Mouse (Mus musculus) stomach, embryonic 16.5 days (tissue): ENCODE measurements around the gene Trio. TPM values are rescaled to one million over a fixed set of nuclear protein-coding genes. Genes with fewer than 3 reads are reported as not detected.

Experiments used
- ATAC-seq: fragments of 200-750 bp; cut with Nextera tagmentation; 2 replicates; pipeline ENCODE4 v1.8.0; 2017; ENCODE audit warnings: moderate number of reproducible peaks, moderate TSS enrichment; ENCODE audit not compliant: insufficient read depth, low FRiP score
- H3K27ac ChIP-seq: fragments of 300-500 bp; sonication (generic); 2 replicates; pipeline ENCODE4 v1.5.1; 2014; ENCODE audit warnings: low read length
- H3K27me3 ChIP-seq: fragments of 300-500 bp; sonication (generic); 2 replicates; pipeline ENCODE4 v1.6.1; 2014; ENCODE audit warnings: low read length, control low read depth, mixed read lengths; ENCODE audit not compliant: control insufficient read depth, insufficient read depth
- H3K36me3 ChIP-seq: fragments of 300-500 bp; sonication (generic); 2 replicates; pipeline ENCODE4 v1.6.1; 2014; ENCODE audit warnings: low read length; ENCODE audit not compliant: control insufficient read depth, insufficient read depth
- H3K4me1 ChIP-seq: fragments of 300-500 bp; sonication (generic); 2 replicates; pipeline ENCODE4 v1.6.1; 2014; ENCODE audit warnings: low read length, control low read depth, mixed read lengths; ENCODE audit not compliant: control insufficient read depth, insufficient read depth
- H3K4me2 ChIP-seq: fragments of 300-500 bp; sonication (generic); 2 replicates; pipeline ENCODE4 v1.6.1; 2014; ENCODE audit warnings: low read depth, low read length, mixed read lengths
- H3K4me3 ChIP-seq: fragments of 300-500 bp; sonication (generic); replicated peaks from 2 replicates; pipeline ENCODE4 v1.5.1; 2014; ENCODE audit warnings: mild to moderate bottlenecking, low read length
- H3K9ac ChIP-seq: fragments of 300-500 bp; sonication (generic); 2 replicates; pipeline ENCODE4 v1.6.1; 2014; ENCODE audit warnings: low read length
- H3K9me3 ChIP-seq: fragments of 300-500 bp; sonication (generic); replicated peaks from 2 replicates; pipeline ENCODE4 v1.6.1; 2016; ENCODE audit warnings: low read length, control low read depth; ENCODE audit not compliant: control insufficient read depth
- WGBS: fragments of 180-500 bp; shearing (Covaris S2); extraction: QIAGEN DNeasy Blood & Tissue Kit; methylation state at CpG from one replicate; pipeline ENCODE4 v1.1.7; 2014; 5-methylcytosine and 5-hydroxymethylcytosine counted together
- polyA plus RNA-seq: library from polyadenylated mRNA; unstranded; fragments of >200 nt; fragmentation: Nextera tagmentation; extraction: Ambion mirVana; gene quantifications from 2 replicates; pipeline ENCODE4 v1.2.1, GENCODE M21; 2015

Gene Trio
- polyA plus RNA-seq, 1 experiment from 2014 or later, result 22.9 TPM

DNA sequence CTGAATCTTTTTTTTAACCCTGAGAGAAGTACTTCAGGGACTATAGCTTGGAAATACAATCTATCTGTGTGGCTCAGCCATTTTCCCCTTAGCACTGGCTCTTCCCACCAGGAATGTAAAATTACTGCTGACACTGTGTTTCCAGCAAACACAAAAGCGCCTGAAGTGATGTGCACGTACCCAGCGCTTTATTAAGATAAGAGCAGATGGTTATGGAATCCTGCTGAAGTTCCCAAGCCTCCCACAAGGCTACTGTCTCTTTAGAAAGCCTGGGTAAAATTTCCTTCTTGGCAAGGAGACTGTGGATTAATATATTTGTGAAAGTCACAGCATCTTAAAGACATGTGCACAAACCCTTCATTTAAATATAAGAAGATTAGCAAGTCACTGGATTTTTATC, 141.8 kb downstream of the Trio start:
- no peak overlapping the region for H3K27ac ChIP-seq
- no peaks in the 10 kb centered on the region for H3K9me3 ChIP-seq
- H3K27me3 ChIP-seq, result no peaks in the 10 kb centered on the region
- no peak overlapping the region for H3K4me3 ChIP-seq
- H3K4me1 ChIP-seq, result no peaks in the 10 kb centered on the region
- ATAC-seq, result no peak
- no peak overlapping the region for H3K9ac ChIP-seq
- WGBS, result 83% methylated on average over 3 of the region's 3 CpGs
- H3K36me3 ChIP-seq, result no peaks in the 10 kb centered on the region
- H3K4me2 ChIP-seq, result no peak overlapping the region

DNA sequence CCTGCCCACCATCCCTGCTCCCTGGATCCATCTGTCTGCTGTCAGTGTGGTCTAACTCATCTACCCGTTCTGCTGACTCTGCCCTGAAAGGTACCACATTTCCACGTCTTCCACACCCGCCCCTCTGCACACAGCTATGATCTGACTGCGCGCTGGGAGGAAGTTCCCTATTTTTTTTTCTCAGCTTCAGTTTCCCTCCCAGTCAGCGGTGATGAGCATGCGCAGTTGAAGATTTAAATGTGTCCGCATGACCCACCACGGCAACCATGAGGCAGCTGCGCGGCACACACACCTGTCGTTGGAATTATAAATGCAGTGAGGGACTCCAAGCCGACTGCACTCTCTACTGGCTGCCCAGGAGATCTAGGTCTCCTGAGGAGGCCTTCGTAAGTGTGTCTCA, 142.8 kb downstream of the Trio start:
- WGBS, result 88% methylated on average over 14 of the region's 14 CpGs
- no peak for ATAC-seq
- no peaks in the 10 kb centered on the region for H3K36me3 ChIP-seq
- H3K4me3 ChIP-seq, result no peak overlapping the region
- no peak overlapping the region for H3K9ac ChIP-seq
- no peak overlapping the region for H3K4me2 ChIP-seq
- H3K27ac ChIP-seq, result no peak overlapping the region
- no peaks in the 10 kb centered on the region for H3K27me3 ChIP-seq
- no peaks in the 10 kb centered on the region for H3K4me1 ChIP-seq
- no peaks in the 10 kb centered on the region for H3K9me3 ChIP-seq

DNA sequence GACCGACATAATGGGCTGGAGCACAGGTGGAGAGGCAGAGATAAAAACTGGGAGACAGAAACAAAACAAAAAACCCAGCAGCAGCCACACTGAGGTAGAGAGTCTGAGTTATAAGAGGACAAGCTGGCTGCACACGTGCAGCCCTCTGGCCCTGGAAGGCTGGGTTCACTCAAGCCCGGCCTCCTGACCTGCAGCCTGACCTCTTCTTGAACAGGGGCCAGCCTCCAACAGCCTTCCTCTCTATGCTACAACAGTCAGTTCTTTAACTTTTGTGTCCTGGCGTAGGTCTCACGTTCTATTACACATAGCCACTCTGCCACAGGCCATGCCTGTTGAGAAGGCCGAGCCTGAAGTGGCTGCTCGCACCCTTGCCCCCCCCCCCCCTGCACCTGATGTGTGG, 147.8 kb downstream of the Trio start:
- Histone ChIP-seq H3K27me3 (no peaks in the 10 kb centered on the region), H3K27ac (no peak overlapping the region), H3K36me3 (no peaks in the 10 kb centered on the region; the same call in 1 of the 2 replicates), H3K9ac (no peak overlapping the region), H3K9me3 (no peaks in the 10 kb centered on the region), H3K4me2 (no peak overlapping the region), H3K4me3 (no peak overlapping the region), H3K4me1 (no peaks in the 10 kb centered on the region)
- WGBS, result 66% methylated on average over 7 of the region's 7 CpGs
- ATAC-seq, result no peak

DNA sequence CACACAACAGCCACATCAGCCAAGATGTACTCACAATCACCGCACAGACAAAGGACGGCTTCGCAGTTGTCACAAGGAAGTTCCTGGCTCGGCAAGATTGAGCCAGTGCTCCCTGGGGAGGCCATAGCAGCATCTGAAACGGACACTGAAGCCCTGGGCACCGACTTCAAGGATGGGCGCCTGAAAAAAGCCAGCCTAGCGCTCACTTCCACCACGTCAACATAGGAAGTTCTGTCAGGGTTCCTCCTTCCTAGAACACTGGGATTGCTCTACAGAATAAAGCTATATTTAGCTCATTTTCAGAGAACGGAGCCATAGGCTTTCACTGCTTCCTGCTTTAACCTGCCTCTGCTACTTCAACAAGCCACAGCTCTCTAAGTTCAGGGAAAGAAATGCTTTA, 149.3 kb downstream of the Trio start:
- Histone ChIP-seq H3K27me3 (no peaks in the 10 kb centered on the region), H3K4me1 (no peaks in the 10 kb centered on the region), H3K9ac (no peak overlapping the region), H3K9me3 (no peaks in the 10 kb centered on the region), H3K4me2 (no peak overlapping the region), H3K27ac (peak overlapping the region; percentile 27; the same call in 1 of the 2 replicates), H3K4me3 (no peak overlapping the region), H3K36me3 (no peaks in the 10 kb centered on the region; the same call in 1 of the 2 replicates)
- 77% methylated on average over 10 of the region's 10 CpGs for WGBS
- ATAC-seq, result no peak

DNA sequence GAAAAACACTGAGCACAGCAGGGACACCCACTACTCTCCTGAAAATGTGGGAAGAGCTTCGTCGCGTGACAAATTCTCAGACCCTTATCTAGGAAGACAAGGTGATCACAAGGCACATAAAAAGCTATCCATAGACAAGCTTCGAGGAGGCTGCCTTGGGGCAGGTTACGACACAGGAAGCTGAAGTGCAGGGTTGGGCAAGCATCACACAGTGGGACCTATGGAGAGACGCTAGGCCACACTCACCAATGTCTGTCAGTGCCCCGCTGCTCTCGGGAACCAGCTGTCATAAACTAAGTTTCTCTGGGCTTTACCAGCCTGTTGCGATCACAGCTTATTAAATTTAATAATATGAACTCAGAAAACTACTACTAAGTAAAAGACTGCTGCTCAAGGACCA, 149.9 kb downstream of the Trio start:
- Histone ChIP-seq H3K4me3 (no peak overlapping the region), H3K4me1 (no peaks in the 10 kb centered on the region), H3K27me3 (no peaks in the 10 kb centered on the region), H3K27ac (no peak overlapping the region), H3K4me2 (no peak overlapping the region), H3K9ac (no peak overlapping the region), H3K36me3 (no peaks in the 10 kb centered on the region; the same call in 1 of the 2 replicates), H3K9me3 (no peaks in the 10 kb centered on the region)
- ATAC-seq, result no peak
- 88% methylated on average over 9 of the region's 9 CpGs for WGBS

DNA sequence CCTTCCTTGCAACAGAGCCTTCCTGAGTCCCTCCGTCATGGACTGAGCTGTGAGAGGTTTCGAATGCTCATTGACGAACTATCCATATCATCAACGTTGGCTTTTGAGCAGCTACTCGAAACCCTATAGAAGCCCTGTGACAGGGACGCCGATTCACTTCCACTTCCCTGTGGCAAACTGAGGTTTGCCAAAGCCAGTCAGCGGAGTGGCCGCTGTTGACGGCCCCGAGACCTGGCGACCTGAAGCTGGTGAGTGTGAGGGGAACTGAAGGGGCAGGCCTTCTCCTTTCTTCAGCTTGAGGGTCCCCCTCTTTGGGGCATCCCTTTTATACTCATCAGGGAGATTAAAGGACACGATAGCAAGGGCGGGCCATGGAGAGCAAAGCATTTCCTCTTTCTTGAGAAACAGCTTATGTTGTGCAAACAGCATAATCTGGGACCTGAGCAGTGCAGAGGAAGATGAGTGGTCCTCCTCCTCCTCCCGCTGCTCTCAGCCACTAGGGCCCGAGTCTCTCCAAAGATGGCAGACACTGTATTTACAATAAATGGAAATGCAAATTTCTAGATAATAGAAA, 151.8 kb downstream of the Trio start:
- no peak overlapping the region for H3K9ac ChIP-seq
- H3K36me3 ChIP-seq, result no peaks in the 10 kb centered on the region; the same call in 1 of the 2 replicates
- no peaks in the 10 kb centered on the region for H3K27me3 ChIP-seq
- H3K9me3 ChIP-seq, result no peaks in the 10 kb centered on the region
- no peaks in the 10 kb centered on the region for H3K4me1 ChIP-seq
- no peak overlapping the region for H3K4me3 ChIP-seq
- 84% methylated on average over 16 of the region's 16 CpGs for WGBS
- H3K27ac ChIP-seq, result no peak overlapping the region
- no peak overlapping the region for H3K4me2 ChIP-seq
- ATAC-seq, result no peak

DNA sequence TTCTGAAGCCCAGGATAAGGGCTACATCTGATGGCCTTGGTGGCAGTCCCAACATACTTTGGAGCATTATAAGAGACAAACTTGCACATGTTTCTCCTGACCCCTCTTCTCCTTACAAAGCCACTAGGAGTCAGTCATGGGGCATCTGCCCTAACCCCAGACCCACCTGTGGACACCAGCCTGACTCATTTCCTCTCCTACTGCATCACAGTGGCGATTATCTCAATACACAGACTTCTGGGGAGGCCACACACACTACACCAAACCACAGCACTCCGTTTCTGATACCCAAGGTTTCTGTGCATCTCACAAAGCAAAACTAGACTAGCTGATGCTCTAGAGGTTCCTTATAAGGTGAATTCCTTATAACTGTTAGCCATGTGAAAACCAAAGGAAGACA, 153.4 kb downstream of the Trio start:
- H3K9ac ChIP-seq, result no peak overlapping the region
- H3K27me3 ChIP-seq, result no peaks in the 10 kb centered on the region
- no peaks in the 10 kb centered on the region; the same call in 1 of the 2 replicates for H3K36me3 ChIP-seq
- no peak overlapping the region for H3K4me2 ChIP-seq
- H3K27ac ChIP-seq, result no peak overlapping the region
- H3K4me3 ChIP-seq, result no peak overlapping the region
- no peak for ATAC-seq
- H3K9me3 ChIP-seq, result no peaks in the 10 kb centered on the region
- H3K4me1 ChIP-seq, result no peaks in the 10 kb centered on the region; the same call in 1 of the 2 replicates
- WGBS, result 87% methylated on average over 2 of the region's 2 CpGs

DNA sequence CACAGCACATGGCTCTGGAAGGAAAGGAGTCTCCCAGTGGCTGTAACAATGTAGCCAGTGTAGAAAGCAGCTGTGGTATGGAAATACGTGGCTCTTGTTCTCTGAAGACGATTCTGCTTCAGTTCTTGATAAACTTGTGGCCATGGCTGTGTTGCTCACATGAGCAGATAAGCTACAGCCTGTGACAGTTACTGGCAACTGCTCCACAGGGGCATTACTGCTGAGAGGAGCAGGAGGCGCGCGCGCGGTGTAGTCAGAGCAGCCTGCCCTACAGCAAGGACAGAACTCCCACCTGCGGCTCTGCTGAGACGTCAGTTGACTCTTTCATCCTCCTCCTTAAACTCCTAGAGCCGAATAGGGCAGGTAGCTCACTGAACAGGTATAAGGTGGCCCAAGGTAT, 153.9 kb downstream of the Trio start:
- no peaks in the 10 kb centered on the region for H3K9me3 ChIP-seq
- H3K4me3 ChIP-seq, result no peak overlapping the region
- no peak overlapping the region for H3K4me2 ChIP-seq
- WGBS, result 88% methylated on average over 10 of the region's 10 CpGs
- no peaks in the 10 kb centered on the region; the same call in 1 of the 2 replicates for H3K36me3 ChIP-seq
- ATAC-seq, result no peak
- no peak overlapping the region for H3K27ac ChIP-seq
- no peak overlapping the region for H3K9ac ChIP-seq
- no peaks in the 10 kb centered on the region; the same call in 1 of the 2 replicates for H3K4me1 ChIP-seq
- no peaks in the 10 kb centered on the region for H3K27me3 ChIP-seq

DNA sequence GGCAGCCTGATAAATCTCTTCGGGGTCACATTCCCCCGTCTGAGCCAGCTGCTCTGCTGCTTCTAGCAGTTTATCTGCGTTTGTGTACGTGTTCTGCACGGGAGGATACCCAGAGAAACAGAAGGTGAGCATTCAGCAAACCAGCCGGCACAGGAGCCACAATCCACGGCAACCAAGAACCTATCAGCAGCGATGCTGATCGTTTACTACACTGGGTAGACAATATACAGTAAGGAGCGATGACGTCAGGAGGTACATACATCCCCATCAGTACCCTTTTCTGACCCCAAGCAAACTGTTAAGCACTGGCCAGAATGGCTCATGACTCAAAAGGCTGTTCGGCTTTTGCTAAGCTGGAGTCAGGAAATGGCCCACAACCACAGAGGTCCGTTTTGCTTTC, 154.4 kb downstream of the Trio start:
- no peak overlapping the region for H3K27ac ChIP-seq
- H3K4me2 ChIP-seq, result no peak overlapping the region
- no peaks in the 10 kb centered on the region; the same call in 1 of the 2 replicates for H3K36me3 ChIP-seq
- no peak overlapping the region for H3K9ac ChIP-seq
- H3K4me3 ChIP-seq, result no peak overlapping the region
- no peaks in the 10 kb centered on the region for H3K27me3 ChIP-seq
- ATAC-seq, result no peak
- no peaks in the 10 kb centered on the region for H3K9me3 ChIP-seq
- H3K4me1 ChIP-seq, result no peaks in the 10 kb centered on the region; the same call in 1 of the 2 replicates
- 75% methylated on average over 13 of the region's 13 CpGs for WGBS
